Mouse (Mus musculus) left cerebral cortex, postnatal 14 days (tissue): ENCODE measurements at regions not wholly inside any gene's neighbourhood (a gene's known extent, or its start where the extent isn't known, plus 50 kb on each side); places are given as distances from the start of the nearest gene placed in this dataset.
"Not testable (repeated sequence)": the region's sequence is repeated elsewhere in the genome, so short reads cannot be mapped to it uniquely, and the experiment has no call there.

Experiments used
- DNase-seq, 2 experiments: peaks; one replicate each; pipeline ENCODE4 v3.0.0; 2021 to 2022; ENCODE audit warnings: low spot score in 2 of 2, mixed read lengths in 1 of 2
- intact Hi-C: fragments of 180-260 bp; cut with DNase I; formaldehyde crosslinking; loops from one replicate; pipeline ENCODE4 v1.15.1; 2025

GRCm38 (mm10) chr7:129766087-129766834 is 174.6 kb downstream of the Wdr11 start:
- DNase-seq = no peak
- intact Hi-C loops = no loop called here

DNA sequence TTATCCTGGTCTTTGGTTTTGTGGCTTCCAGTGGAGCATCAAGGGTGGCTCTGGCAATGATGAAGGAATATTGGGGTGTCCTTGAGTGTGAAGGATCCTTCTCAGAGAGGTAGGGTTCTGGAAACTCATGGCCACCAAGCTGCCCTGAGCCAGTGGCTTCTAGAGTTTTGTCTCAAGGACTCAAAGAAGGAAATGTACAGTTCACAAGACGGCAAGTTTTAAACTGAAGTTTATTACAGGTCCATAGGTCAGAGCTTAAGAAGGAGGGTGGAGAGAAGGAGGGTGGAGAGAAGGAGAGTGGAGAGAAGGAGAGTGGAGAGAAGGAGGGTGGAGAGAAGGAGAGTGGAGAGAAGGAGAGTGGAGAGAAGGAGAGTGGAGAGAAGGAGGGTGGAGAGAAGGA is 178.0 kb downstream of the Wdr11 start:
- DNase-seq, intact Hi-C loops: not testable (repeated sequence)

DNA sequence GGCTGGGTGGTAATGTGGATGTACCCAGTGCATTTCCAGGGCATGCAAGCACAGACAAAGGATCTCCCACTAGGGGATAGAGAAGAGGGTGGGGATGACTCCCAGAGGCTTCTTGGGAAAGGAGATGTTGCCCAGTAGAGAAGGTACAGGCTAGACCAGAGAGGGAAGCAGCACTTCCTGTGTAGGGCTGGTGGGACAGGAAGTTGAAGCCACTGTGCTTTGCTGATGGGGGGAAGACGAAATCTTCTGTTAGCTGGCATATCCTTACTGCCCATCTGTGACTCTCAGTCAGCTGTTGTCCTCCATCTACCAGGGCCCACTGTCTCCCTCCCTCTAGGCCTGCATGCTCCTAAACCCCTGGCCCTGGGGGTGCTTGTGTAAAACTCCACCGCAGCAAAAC is 180.2 kb downstream of the Wdr11 start:
- intact Hi-C loops = no loop called here
- DNase-seq = no peak

DNA sequence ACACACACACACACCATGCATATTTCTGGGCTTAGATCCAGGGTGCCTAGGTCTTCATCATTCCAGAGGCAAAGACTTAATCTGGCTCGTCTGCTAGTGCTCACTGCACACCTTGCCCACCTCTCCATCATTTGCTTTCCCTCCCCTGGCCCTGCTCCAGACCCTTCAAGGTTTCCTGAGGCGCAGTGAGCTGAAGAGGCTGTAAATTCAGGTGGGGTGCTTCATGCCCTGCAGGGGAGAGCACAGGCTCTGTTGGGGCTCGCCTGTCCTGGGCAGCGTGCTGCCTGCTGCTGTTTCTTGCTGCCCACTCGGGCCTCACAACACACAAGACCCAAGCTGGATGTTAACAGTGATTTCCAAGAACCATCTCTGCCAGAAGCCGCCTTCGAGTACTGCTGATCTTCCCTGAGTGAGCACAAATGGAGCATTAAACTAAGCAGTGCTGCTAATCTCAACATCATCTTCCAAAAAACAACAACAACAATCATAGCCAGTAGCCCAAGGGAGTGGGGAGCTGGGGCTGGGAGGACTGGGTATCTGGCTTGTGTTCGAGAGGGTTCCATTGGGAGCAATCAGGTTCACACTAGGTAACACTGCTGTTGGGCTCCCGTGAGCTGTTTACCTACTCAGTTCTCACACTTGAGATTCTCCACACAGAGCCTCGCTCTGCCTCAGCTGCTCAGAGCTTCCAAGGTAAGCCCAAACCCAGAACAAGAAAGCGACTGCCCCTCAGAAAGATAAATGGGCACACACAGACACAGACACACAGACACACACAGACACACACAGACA is 181.1 kb downstream of the Wdr11 start:
- no peak for DNase-seq
- intact Hi-C loops = no loop called here

DNA sequence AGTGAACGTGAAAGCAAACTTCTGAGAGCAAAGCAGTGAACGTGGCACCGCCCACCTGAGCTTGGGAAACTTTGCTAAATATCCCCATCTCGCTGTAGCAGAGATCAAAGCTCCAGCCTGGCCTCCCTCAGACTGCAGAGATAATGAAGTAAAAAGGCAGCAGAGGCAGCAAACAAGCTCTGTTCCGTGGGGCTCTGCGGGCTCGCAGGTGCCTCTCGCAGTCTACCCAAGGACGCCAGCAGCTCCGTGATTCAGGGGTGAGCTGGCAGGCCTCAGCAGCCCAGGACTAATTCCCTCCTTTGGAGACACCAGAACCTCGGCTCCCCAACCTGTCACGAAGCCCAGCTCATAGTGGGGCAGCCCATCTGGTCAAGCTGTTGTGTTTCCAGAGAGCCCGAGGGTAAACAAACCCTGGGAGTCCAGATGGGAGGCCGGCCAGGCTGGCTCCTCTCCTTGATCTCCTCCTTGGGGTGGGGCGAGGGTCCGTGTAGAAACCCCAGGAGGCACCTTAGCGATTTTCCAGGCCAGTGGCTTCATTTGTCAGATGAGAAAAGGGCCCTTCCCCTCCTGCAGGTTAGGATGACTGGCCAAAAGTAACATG is 182.7 kb downstream of the Wdr11 start:
- DNase-seq = no peak
- intact Hi-C loops = no loop called here

GRCm38 (mm10) chr7:129775189-129775588 is 183.5 kb downstream of the Wdr11 start:
- DNase-seq = no peak
- intact Hi-C loops = no loop called here

GRCm38 (mm10) chr7:129778842-129779421 is 187.3 kb downstream of the Wdr11 start:
- DNase-seq = peak; percentile 44 to 82
- intact Hi-C loops = no loop called here

GRCm38 (mm10) chr7:129779939-129780338 is 188.3 kb downstream of the Wdr11 start:
- no peak for DNase-seq
- intact Hi-C loops = no loop called here

DNA sequence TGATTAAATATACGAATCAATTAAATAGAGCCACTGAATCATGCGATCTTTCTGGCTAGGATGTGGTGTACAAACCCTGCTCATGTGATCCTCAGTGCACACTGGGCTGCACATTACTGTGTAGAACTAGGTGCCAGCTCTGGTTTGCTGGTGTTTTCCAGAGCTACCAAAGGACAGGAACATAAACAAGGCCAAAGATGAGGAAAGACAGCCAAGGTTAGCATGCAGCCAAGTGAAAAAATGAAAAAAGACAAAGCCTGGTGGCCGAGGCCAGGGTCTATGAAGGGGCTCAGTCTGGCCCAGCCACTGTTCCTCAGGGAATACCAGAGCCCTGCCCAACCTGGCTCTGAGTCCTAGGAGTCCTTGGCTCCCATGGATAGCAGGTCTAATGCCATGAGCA is 190.1 kb downstream of the Wdr11 start:
- intact Hi-C loops = no loop called here
- DNase-seq = no peak

- intact Hi-C loops = no loop called here
- no peak for DNase-seq
Measured at GRCm38 (mm10) chr7:129784966-129785365, 193.3 kb downstream of the Wdr11 start.

DNA sequence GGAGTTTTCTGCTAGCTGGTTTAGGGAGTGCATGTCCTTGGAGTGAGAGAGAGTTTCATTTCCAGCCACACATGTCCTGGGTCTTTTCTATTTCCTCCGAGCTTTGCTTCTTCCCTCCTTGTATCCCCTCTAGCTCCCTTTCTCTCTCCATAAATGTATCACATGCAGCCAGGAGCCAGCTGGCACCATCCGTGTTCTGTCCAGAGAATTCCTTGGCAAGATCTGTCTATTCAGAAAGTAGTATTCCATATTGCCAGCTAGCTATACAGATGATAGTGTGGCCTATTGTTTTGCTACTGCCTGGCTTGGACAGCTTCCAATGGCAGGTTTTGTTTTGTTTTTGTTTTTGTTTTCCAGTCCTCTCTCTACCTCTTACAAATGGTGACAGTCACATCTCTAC is 195.3 kb downstream of the Wdr11 start:
- intact Hi-C loops = no loop called here

DNA sequence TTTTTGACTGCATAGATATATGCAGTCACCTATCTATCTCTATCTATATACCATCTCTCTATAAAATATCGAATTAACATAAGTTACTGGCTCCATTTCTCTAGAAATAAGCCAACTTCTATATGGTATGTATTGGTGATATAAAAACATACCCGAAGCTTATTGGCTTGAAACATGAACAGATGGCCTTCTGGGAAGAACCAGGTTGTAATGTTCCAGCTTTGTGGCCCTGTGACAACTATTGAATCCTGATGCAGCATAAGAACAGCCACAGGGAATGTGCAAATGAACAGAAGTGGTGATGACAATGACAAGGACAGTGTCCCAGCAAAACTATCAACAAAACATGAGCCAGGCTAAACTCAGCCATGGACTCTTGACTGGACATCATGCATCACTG is 196.1 kb downstream of the Wdr11 start:
- intact Hi-C loops = no loop called here
- DNase-seq = no peak

More for the DNA sequence above, 195.3 kb downstream of the Wdr11 start:
- DNase-seq = peak in 1 of 2 experiments; percentile 17

GRCm38 (mm10) chr7:129789461-129789860 is 197.8 kb downstream of the Wdr11 start:
- intact Hi-C loops = no loop called here

GRCm38 (mm10) chr7:129790590-129791449 is 199.2 kb downstream of the Wdr11 start:
- intact Hi-C loops = no loop called here

More at GRCm38 (mm10) chr7:129789461-129789860, 197.8 kb downstream of the Wdr11 start:
- DNase-seq = no peak

GRCm38 (mm10) chr7:129791450-129791820 is 199.8 kb downstream of the Wdr11 start:
- no peak for DNase-seq
- intact Hi-C loops = no loop called here

More at GRCm38 (mm10) chr7:129790590-129791449, 199.2 kb downstream of the Wdr11 start:
- DNase-seq = no peak

DNA sequence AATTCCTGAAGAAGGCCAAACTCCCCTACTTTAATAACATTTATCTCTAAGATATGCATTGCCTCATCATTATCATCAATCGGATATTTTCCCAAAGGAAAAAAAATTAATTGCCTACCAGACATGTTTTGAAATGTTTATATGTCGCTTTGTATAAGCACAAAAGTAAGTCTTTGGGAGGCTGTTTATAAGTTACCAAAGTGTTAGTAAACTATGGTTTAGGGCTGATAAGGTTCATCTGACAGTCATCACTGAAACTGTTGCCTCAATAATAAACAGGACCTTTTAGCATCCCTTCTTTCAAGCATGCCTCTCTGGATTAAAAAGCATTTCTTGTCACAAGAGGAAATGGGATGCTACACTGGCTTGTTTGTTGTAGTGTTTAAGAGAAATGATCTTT is 202.1 kb downstream of the Wdr11 start:
- intact Hi-C loops = no loop called here
- no peak for DNase-seq

- intact Hi-C loops = no loop called here
- no peak for DNase-seq
Measured at GRCm38 (mm10) chr7:129794276-129794675, 202.6 kb downstream of the Wdr11 start.

- intact Hi-C loops = no loop called here
- DNase-seq = no peak
Measured at GRCm38 (mm10) chr7:129798525-129798924, 206.9 kb downstream of the Wdr11 start.

DNA sequence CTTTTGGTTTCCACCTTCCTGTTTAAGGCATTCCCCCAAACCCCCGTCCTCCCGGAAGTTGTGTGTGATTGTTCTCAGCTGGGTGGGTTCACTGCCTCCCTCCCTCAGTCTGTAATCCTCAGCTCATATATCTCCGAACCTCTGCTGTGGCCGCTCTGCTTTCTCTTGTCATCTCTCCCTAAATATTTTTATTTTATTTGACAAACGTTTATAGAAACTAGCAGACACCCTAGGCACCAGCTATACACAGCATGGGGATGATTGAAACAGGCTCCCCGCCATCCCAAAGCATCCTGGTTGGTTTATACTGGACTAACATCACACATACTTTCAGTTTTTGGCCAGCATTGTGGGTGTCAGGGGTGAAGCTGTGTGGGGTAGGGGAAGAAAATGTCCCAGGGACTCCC is 208.8 kb downstream of the Wdr11 start:
- DNase-seq = no peak
- intact Hi-C loops = no loop called here
